Mouse (Mus musculus): ENCODE measurements around the gene Auts2. TPM values are rescaled to one million over a fixed set of nuclear protein-coding genes. Genes with fewer than 3 reads are reported as not detected.

The Auts2 gene
- polyA plus RNA-seq, 1 experiment from 2014 or later = 90.6 TPM

GRCm38 (mm10) chr5:131851597-131852453 is 691.3 kb downstream of the Auts2 start:
- Histone ChIP-seq H3K4me2 (replicated peaks) (0 out of 2 replicates have a peak overlapping the region, but pooled peaks have one; percentile 14), H3K36me3 (no peaks in the 10 kb centered on the region), H3K9me3 (replicated peaks) (no peaks in the 10 kb centered on the region), H3K4me1 (peaks cover 40% of the 10 kb centered on the region), H3K4me3 (no peak overlapping the region), H3K9ac (no peak overlapping the region), H3K27me3 (peaks cover 5% of the 10 kb centered on the region; the same call in 1 of the 2 replicates), H3K27ac (peak overlapping the region; percentile 70)
- peak; percentile 70 for ATAC-seq (ENCODE audit: low FRiP score)
- WGBS = 35% methylated on average over 20 of the region's 20 CpGs

DNA sequence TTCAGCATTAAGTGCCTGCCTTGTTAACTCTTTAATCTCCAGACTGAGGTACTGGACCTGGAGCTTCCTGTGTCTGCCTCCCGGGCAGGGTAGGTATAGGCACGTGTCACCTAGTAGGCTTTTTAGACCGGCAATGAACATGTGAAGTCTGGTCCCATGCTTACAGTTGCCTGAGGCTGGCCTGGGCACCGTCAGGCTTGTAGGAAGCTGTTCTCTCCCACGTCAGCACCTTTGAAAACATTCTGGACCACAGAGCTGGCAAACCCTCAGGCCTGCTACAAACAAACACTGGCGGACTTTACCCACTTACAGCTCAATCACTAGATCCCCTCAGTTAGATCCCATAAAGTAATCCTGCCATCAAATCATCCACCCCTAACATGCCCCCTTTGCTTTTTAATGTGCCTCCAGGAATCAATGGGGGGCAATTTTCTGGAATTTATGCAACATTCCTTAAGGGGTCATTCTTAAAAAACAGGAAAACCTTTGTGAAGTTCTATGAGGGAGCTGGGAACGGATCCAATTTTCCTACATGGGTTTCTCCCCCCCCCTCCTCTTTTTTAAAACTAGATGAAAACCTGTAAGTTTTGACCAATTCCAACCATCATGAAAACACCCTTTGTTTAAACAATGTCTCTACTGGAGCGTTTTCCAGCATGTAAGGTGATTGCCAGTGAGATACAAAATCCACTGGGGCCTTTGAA is 692.4 kb downstream of the Auts2 start:
- no peak for ATAC-seq (ENCODE audit: low FRiP score)
- no peak overlapping the region for H3K9ac ChIP-seq
- H3K4me3 ChIP-seq = no peak overlapping the region
- peaks cover 32% of the 10 kb centered on the region for H3K4me1 ChIP-seq
- H3K4me2 ChIP-seq (replicated peaks) = no peak overlapping the region
- peaks cover 7% of the 10 kb centered on the region; the same call in 1 of the 2 replicates for H3K27me3 ChIP-seq
- H3K36me3 ChIP-seq = no peaks in the 10 kb centered on the region
- 67% methylated on average over 8 of the region's 8 CpGs for WGBS
- peak overlapping the region; percentile 52 for H3K27ac ChIP-seq
- H3K9me3 ChIP-seq (replicated peaks) = no peaks in the 10 kb centered on the region

GRCm38 (mm10) chr5:131849644-131850043 is 693.5 kb downstream of the Auts2 start:
- no peaks in the 10 kb centered on the region for H3K9me3 ChIP-seq (replicated peaks)
- no peak overlapping the region for H3K27ac ChIP-seq
- H3K27me3 ChIP-seq = peaks cover 7% of the 10 kb centered on the region; the same call in 1 of the 2 replicates
- H3K4me3 ChIP-seq = no peak overlapping the region
- H3K9ac ChIP-seq = no peak overlapping the region
- H3K36me3 ChIP-seq = no peaks in the 10 kb centered on the region
- ATAC-seq (ENCODE audit: low FRiP score) = no peak
- WGBS = 58% methylated on average over 3 of the region's 3 CpGs
- peaks cover 27% of the 10 kb centered on the region for H3K4me1 ChIP-seq
- no peak overlapping the region for H3K4me2 ChIP-seq (replicated peaks)

GRCm38 (mm10) chr5:131844519-131844800 is 698.7 kb downstream of the Auts2 start:
- WGBS = 36% methylated on average over 9 of the region's 9 CpGs
- no peak for ATAC-seq (ENCODE audit: low FRiP score)
- Histone ChIP-seq H3K4me1 (peaks cover 21% of the 10 kb centered on the region), H3K27ac (peak overlapping the region; percentile 79), H3K36me3 (no peaks in the 10 kb centered on the region), H3K27me3 (peaks cover 7% of the 10 kb centered on the region; the same call in 1 of the 2 replicates), H3K9me3 (replicated peaks) (no peaks in the 10 kb centered on the region), H3K4me2 (replicated peaks) (no peak overlapping the region), H3K4me3 (no peak overlapping the region), H3K9ac (no peak overlapping the region)

GRCm38 (mm10) chr5:131843766-131844518 is 699.2 kb downstream of the Auts2 start:
- peaks cover 7% of the 10 kb centered on the region; the same call in 1 of the 2 replicates for H3K27me3 ChIP-seq
- H3K9ac ChIP-seq = no peak overlapping the region
- no peaks in the 10 kb centered on the region for H3K9me3 ChIP-seq (replicated peaks)
- peaks cover 21% of the 10 kb centered on the region for H3K4me1 ChIP-seq
- H3K27ac ChIP-seq = peak overlapping the region; percentile 79
- H3K4me3 ChIP-seq = no peak overlapping the region
- ATAC-seq (ENCODE audit: low FRiP score) = peak; percentile 54; the same call in 1 of the 2 replicates
- 43% methylated on average over 9 of the region's 9 CpGs for WGBS
- H3K36me3 ChIP-seq = no peaks in the 10 kb centered on the region
- H3K4me2 ChIP-seq (replicated peaks) = no peak overlapping the region

DNA sequence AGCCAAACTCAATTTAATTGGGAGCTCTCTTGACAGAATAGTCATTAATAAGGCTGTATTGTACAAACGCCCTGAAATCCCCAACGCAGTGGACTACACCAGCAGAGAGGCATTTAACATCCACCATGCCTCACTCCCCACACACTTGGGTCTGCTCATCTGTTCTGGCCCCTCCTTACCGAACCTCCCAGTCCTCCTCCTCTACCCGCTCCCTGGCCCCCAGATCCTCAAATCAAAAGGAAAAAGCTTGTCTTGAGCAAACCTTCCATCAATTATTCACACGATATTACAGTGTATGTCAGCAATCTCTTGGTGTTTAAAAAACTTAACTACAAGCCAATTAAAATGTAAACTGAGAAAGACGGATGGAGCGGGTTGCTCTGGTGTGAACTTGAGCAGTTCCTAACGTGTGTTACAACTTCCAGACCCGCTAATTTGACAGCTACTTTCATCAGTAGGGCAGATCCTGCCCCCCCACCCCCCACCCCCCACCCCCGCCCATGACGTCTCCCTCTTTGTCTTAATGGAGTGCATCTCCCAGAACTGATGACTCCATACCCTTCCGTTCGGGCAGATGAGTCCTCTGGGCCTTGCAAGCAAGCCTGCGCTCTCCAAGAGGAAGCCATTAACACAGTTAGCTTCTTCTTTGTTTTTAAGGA is 703.4 kb downstream of the Auts2 start:
- H3K27ac ChIP-seq = no peak overlapping the region
- ATAC-seq (ENCODE audit: low FRiP score) = no peak
- no peaks in the 10 kb centered on the region for H3K9me3 ChIP-seq (replicated peaks)
- H3K4me1 ChIP-seq = peaks cover 21% of the 10 kb centered on the region
- no peak overlapping the region for H3K4me3 ChIP-seq
- H3K27me3 ChIP-seq = no peaks in the 10 kb centered on the region
- H3K4me2 ChIP-seq (replicated peaks) = no peak overlapping the region
- WGBS = 70% methylated on average over 14 of the region's 14 CpGs
- no peak overlapping the region for H3K9ac ChIP-seq
- no peaks in the 10 kb centered on the region for H3K36me3 ChIP-seq

DNA sequence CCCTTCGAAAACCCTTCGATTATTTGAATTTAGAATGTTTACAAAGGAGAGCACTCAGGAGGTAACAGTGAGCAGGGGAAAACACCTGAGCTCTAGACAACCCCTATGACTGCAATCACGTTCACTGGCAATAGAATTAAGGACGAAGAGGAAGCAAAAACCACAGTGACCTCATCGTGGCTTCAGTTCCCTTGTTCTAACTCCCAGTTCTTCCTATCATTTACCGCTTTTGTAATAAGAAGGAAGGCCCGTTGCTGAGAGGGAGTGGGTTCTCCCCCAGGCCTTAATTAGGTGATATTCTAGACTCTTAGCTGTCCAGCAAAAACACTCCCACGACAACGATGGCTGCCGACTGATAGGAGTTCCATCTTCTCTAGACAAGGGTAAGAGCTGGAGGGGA is 704.1 kb downstream of the Auts2 start:
- 83% methylated on average over 10 of the region's 10 CpGs for WGBS
- H3K9me3 ChIP-seq (replicated peaks) = no peaks in the 10 kb centered on the region
- no peaks in the 10 kb centered on the region for H3K36me3 ChIP-seq
- no peak overlapping the region for H3K9ac ChIP-seq
- no peak overlapping the region for H3K4me3 ChIP-seq
- peaks cover 19% of the 10 kb centered on the region for H3K4me1 ChIP-seq
- no peak overlapping the region for H3K27ac ChIP-seq
- ATAC-seq (ENCODE audit: low FRiP score) = no peak
- no peak overlapping the region for H3K4me2 ChIP-seq (replicated peaks)
- H3K27me3 ChIP-seq = no peaks in the 10 kb centered on the region

- no peak overlapping the region for H3K27ac ChIP-seq
- no peak overlapping the region for H3K9ac ChIP-seq
- no peak overlapping the region for H3K4me2 ChIP-seq (replicated peaks)
- 59% methylated on average over 6 of the region's 6 CpGs for whole genome bisulfite sequencing
- no peak for ATAC-seq (ENCODE audit: low FRiP score)
- H3K27me3 ChIP-seq = no peaks in the 10 kb centered on the region
- no peaks in the 10 kb centered on the region for H3K36me3 ChIP-seq
- no peak overlapping the region for H3K4me3 ChIP-seq
- H3K9me3 ChIP-seq (replicated peaks) = no peaks in the 10 kb centered on the region
- peaks cover 20% of the 10 kb centered on the region for H3K4me1 ChIP-seq
Observed at GRCm38 (mm10) chr5:131838064-131838463, 705.1 kb downstream of the Auts2 start.

- Histone ChIP-seq H3K4me1 (peaks cover 25% of the 10 kb centered on the region), H3K27me3 (no peaks in the 10 kb centered on the region), H3K36me3 (no peaks in the 10 kb centered on the region), H3K9me3 (replicated peaks) (no peaks in the 10 kb centered on the region), H3K4me3 (no peak overlapping the region), H3K4me2 (replicated peaks) (no peak overlapping the region), H3K27ac (no peak overlapping the region), H3K9ac (no peak overlapping the region)
- WGBS = 76% methylated on average over 6 of the region's 6 CpGs
- ATAC-seq (ENCODE audit: low FRiP score) = no peak
Observed at GRCm38 (mm10) chr5:131836014-131836735, 707.0 kb downstream of the Auts2 start.

GRCm38 (mm10) chr5:131832891-131833876 is 710.0 kb downstream of the Auts2 start:
- WGBS = 22% methylated on average over 19 of the region's 19 CpGs
- peak; percentile 83 for ATAC-seq (ENCODE audit: low FRiP score)
- Histone ChIP-seq H3K27me3 (no peaks in the 10 kb centered on the region), H3K4me2 (replicated peaks) (0 out of 2 replicates have a peak overlapping the region, but pooled peaks have one; percentile 8), H3K36me3 (no peaks in the 10 kb centered on the region), H3K9me3 (replicated peaks) (no peaks in the 10 kb centered on the region), H3K9ac (no peak overlapping the region), H3K4me1 (peaks cover 19% of the 10 kb centered on the region), H3K27ac (peak overlapping the region; percentile 81), H3K4me3 (no peak overlapping the region)
